Mouse (Mus musculus) adrenal gland, postnatal 4 days (tissue): ENCODE measurements around the gene Isy1. TPM values are rescaled to one million over a fixed set of nuclear protein-coding genes. Genes with fewer than 3 reads are reported as not detected.

Source experiments
- DNase-seq, 2 experiments: peaks; one replicate each; pipeline ENCODE4 v3.0.0; 2021 to 2022; ENCODE audit warnings: low spot score in 2 of 2, mixed read lengths in 2 of 2
- total RNA-seq, 2 experiments: library from RNA; stranded (reverse); gene quantifications; 2 replicates each; pipeline ENCODE4 v1.2.3; 2021

Isy1 gene
- total RNA-seq, 2 experiments from 2014 or later, result 37.4 to 43.2 TPM

GRCm38 (mm10) chr6:87805448-87805847, 33.1 kb downstream of the Isy1 start:
- no peak for DNase-seq

GRCm38 (mm10) chr6:87804886-87805285, 33.7 kb downstream of the Isy1 start:
- no peak for DNase-seq

- DNase-seq, result no peak
Observed at GRCm38 (mm10) chr6:87804036-87804435, 34.6 kb downstream of the Isy1 start.

GRCm38 (mm10) chr6:87802462-87802861, 36.1 kb downstream of the Isy1 start:
- no peak for DNase-seq

- no peak for DNase-seq
Observed at GRCm38 (mm10) chr6:87799576-87799975, 39.0 kb downstream of the Isy1 start.

DNA sequence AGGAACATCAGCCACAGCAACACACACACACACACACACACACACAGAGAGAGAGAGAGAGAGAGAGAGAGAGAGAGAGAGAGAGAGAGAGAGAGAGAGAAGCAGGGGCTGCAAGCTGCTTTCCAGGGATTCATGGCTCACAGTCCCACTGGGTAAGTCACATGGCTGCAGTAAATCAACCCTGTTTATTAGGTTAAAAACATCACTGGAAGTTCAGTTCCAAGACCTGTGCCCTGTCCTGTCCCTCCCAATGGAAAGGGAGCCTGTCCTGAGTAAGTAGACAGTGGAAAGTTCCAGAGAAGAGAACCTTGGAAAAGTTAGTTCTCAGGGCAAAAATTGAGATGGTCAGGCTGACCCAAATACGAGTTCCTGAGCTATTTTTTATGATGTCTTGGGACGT, 41.3 kb downstream of the Isy1 start:
- DNase-seq, result no peak

- DNase-seq, result no peak
Observed at GRCm38 (mm10) chr6:87796251-87796880, 42.2 kb downstream of the Isy1 start.

DNA sequence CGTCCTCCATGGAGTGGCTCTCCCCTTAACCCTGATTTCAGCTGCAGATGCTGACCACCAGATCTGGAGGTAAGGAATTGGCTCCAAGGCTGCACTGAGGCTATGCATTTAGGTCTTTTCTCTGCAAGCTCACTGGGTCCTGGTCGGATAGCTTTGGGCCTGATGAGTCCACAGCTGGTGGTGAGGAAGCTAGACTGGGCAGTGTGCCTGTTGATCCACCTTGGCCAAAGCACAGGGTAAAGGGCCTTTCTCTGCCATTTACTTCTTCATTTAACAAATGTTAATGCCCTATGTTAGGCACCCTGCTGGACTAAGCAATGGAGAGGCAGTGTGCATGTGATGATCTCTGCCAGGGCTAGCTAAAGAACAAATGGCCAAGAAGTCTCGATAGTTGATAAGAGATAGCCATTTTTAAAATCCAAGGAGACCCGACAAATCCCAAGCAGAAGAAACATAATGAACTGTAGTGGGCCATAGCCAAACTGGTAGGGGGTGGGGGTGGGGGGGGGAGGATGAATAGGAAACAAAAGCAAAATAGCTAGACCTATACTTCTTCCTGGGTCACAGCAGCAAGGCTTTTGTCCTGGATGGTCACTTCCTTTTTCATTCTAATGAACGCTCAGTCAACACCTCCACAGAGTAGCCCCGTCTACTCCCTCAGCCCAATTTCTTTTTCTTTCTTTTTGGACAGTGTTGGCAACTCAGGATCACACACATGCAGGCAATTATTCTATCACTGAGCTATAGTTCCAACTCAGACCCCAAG, 43.0 kb downstream of the Isy1 start:
- no peak for DNase-seq

GRCm38 (mm10) chr6:87793821-87794510, 44.6 kb downstream of the Isy1 start:
- DNase-seq, result no peak

DNA sequence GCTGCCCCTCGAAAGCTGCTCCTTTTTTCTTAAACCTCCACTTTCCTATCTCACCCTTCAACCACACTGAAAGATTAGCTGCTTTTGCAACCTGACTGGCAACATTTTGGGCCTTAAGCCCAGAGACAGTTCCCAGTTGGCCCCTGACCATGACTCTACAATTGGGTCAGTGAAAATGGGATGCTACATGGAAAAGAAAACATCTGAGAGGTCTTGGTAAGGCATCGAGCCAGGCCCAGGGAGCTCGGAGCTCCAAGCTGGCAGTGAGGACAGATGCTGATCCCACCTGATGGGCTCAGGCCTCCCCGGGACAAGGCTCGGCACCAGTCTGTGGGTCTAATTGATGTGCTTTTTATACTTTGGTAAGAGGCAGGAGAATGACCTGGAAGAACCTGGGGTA, 46.8 kb downstream of the Isy1 start:
- DNase-seq, result no peak

- DNase-seq, result no peak
Observed at GRCm38 (mm10) chr6:87790779-87791480, 47.7 kb downstream of the Isy1 start.

GRCm38 (mm10) chr6:87789791-87790190, 48.8 kb downstream of the Isy1 start:
- no peak for DNase-seq

DNA sequence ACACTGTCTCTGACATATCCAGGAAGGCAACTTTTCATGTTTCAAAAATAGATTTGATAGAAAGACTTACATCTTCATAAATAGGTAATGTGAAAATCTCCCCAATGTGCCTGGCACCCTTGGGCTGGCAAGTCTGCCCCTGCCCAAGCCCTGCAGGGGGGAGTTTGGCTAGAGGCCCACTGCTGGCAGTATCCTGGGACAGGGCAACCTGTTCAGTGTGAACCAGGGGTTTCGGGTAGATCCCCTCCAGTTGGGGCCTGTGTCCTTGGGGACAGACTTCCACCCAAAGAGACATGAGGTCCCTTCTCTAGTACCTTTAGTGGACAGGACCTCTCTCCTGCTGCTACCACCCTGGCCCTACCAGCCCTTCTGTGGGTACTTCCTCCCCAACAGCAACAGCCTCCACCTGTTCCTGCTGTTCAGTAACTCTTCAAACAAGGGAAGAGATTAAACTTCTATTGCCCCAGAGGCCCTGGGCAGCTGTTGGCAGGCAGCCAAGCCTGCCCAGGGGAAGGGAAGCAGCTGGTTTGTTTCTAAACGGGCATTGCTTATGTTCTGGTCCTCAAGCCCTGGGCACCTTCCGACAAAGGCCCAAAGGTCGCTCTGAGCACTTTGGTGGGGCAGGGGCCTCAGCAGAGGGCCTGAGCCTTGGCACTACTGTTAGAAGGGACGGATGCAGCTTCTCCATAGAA, 49.6 kb downstream of the Isy1 start:
- peak in 1 of 2 experiments; percentile 40 for DNase-seq

GRCm38 (mm10) chr6:87788266-87788895, 50.2 kb downstream of the Isy1 start:
- DNase-seq, result no peak

DNA sequence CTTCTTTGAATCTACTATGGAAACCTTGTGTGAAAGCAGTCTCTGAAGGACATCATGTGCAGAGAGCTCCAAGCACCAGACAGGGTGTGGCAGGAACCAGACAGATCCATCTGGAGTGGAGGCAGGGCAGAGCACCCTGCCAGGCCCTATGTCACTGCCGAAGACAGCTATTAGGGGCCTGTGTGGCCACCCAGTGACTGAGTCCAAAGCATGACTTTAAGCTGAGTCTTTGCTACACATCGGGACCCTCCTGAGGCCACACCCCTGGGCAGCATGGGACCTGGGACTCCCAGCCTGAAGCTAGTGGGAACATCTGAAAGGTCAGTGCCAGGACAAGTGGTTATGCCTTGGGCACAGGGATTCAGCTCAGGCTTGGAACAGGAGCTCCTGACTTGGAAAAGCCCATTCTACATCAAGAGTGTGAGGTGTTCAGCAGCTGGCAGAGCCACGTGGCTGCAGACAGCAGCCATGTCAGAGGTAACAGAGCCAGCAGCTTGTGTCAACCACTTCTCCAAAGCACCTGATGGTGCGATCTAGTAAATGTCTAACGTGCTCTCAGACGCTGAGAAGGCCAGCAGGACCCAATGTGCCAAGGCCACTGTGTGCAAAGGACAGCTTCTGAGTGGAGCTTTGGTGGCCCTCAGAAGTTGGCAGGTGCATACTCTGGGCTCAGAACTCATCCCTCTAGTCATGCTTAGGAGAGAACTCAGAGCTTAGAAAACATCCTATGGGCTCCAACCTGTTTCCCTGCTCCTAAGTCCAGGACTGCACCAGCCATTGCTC, 51.3 kb downstream of the Isy1 start:
- no peak for DNase-seq

DNA sequence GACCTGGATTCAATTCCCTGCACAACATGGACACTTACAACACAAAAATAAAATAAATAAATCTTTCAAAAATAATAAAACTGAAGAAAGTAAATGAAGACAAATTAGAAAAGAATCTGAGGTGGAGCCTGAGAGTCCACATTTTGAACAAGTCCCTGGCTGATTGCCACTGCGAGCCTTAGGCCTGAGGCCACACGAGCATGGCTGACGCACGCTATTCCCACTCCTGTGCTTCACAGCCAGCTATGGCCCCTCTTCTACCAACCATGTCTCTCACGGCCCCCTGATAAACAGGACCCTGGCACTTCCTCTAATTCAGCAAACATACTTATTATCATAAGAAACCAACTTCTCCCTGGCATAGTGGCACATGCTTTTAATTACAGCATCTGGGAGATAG, 52.0 kb downstream of the Isy1 start:
- no peak for DNase-seq

DNA sequence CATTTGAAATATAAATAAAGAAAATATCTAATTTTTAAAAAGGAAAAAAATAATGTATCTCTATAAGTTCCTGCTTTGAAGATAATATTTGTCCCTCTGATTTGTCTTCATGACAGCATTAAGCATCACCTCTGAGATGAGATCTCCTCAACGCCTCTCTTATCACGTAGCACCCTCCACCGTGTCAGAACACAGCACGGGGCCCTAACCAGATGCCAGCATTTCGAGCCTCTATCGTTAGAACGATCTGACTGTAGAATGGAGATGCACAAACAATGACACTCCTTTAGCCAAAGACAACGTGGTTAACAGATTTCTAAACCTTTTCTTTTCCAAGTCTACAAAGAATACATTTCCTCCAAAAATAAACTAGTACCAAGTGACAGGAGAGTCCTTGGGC, 54.6 kb downstream of the Isy1 start:
- no peak for DNase-seq

DNA sequence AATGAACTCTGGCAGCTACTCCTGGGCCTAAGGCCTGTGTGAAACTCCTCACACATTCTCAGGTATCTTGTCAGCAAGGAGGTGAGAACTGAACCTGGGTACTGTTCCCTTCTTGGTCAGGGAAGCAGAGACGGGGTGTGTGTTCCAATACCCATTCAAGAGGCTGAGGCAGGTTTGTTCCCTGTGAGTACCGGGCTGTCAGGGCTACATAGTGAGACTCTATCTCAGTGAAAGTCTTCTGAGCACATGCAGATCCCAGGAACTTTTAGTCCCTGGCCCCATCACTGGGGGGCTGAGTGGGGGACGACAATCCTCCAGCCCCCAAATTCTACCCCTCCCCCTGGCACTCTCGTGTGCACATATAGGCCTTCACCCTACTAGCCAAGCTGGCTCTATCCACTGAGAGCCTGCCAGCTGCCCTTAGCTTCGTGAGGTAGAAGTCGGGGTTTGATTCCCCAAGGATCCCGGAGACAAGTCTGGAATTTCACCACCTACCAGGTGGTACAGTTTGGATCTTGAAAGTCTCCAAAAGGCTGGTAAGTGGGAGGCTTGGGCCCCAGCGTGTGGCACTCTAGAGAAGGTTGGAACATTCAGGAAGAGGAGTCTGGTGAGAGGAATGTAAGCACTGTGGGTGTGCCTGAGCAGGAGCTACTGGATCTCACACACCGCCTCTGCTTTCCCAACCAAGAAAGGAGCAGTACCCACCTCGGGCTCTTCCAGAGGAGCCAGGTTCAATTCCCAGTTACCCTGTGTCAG, 57.9 kb downstream of the Isy1 start:
- DNase-seq, result no peak
